Mouse (Mus musculus): ENCODE results near the gene Cop1. TPM values are rescaled to one million over a fixed set of nuclear protein-coding genes. Genes with fewer than 3 reads are reported as not detected.
A peak's percentile ranks its signal among the peaks of the same experiment; 100 is the strongest.

Gene Cop1
- polyA plus RNA-seq, 1 experiment from 2014 or later = 152 TPM

GRCm38 (mm10) chr1:159392667-159393066, 160.5 kb downstream of the Cop1 start:
- peaks cover 11% of the 10 kb centered on the region; the same call in 1 of the 2 replicates for H3K4me1 ChIP-seq
- H3K4me2 ChIP-seq (replicated peaks) = no peak overlapping the region
- no peaks in the 10 kb centered on the region for H3K27me3 ChIP-seq (replicated peaks)
- no peak overlapping the region for H3K4me3 ChIP-seq
- 57% methylated on average over 8 of the region's 8 CpGs for WGBS
- no peaks in the 10 kb centered on the region for H3K9me3 ChIP-seq
- no peak overlapping the region for H3K27ac ChIP-seq
- no peaks in the 10 kb centered on the region for H3K36me3 ChIP-seq
- peak; percentile 17; the same call in 1 of the 2 replicates for ATAC-seq (ENCODE audit: low FRiP score, low read depth)
- H3K9ac ChIP-seq = no peak overlapping the region

GRCm38 (mm10) chr1:159393070-159393699, 161.1 kb downstream of the Cop1 start:
- Histone ChIP-seq H3K36me3 (no peaks in the 10 kb centered on the region), H3K4me3 (no peak overlapping the region), H3K4me2 (replicated peaks) (no peak overlapping the region), H3K9ac (no peak overlapping the region), H3K27me3 (replicated peaks) (no peaks in the 10 kb centered on the region), H3K27ac (no peak overlapping the region), H3K9me3 (no peaks in the 10 kb centered on the region), H3K4me1 (peaks cover 11% of the 10 kb centered on the region; the same call in 1 of the 2 replicates)
- ATAC-seq (ENCODE audit: low FRiP score, low read depth) = no peak
- 17% methylated on average over 6 of the region's 6 CpGs for WGBS

GRCm38 (mm10) chr1:159393931-159394330, 161.8 kb downstream of the Cop1 start:
- Histone ChIP-seq H3K9ac (no peak overlapping the region), H3K27me3 (replicated peaks) (no peaks in the 10 kb centered on the region), H3K27ac (no peak overlapping the region), H3K4me3 (no peak overlapping the region), H3K4me1 (peaks cover 11% of the 10 kb centered on the region; the same call in 1 of the 2 replicates), H3K36me3 (no peaks in the 10 kb centered on the region), H3K4me2 (replicated peaks) (no peak overlapping the region), H3K9me3 (no peaks in the 10 kb centered on the region)
- ATAC-seq (ENCODE audit: low FRiP score, low read depth) = no peak
- 64% methylated on average over 1 of the region's 1 CpGs for WGBS

GRCm38 (mm10) chr1:159396515-159396914, 164.4 kb downstream of the Cop1 start:
- 0 out of 2 replicates have a peak, but pooled peaks have one; percentile 22 for ATAC-seq (ENCODE audit: low FRiP score, low read depth)

More at GRCm38 (mm10) chr1:159396515-159396914, 164.4 kb downstream of the Cop1 start:
- Histone ChIP-seq H3K27ac (no peak overlapping the region), H3K9me3 (no peaks in the 10 kb centered on the region), H3K4me1 (peaks cover 11% of the 10 kb centered on the region; the same call in 1 of the 2 replicates), H3K27me3 (replicated peaks) (no peaks in the 10 kb centered on the region), H3K4me3 (no peak overlapping the region), H3K9ac (no peak overlapping the region), H3K4me2 (replicated peaks) (peak overlapping the region; percentile 45), H3K36me3 (no peaks in the 10 kb centered on the region)
- WGBS = 14% methylated on average over 9 of the region's 9 CpGs

Small RNA genes within 50 kb of the gene (microRNA-seq; reads per million reads assigned to microRNA genes)
- gene Mir1843b = 19.9 reads per million, percentile 29 among the genes with 10 or more reads in this experiment

Measured in neural tube, embryonic 12.5 days (tissue).